Mouse (Mus musculus): ENCODE results near the gene Ucp1.
"Not testable (repeated sequence)": the region's sequence is repeated elsewhere in the genome, so short reads cannot be mapped to it uniquely, and the experiment has no call there.

The Ucp1 gene

GRCm38 (mm10) chr8:83290176-83290575 lies at the start of gene Ucp1:
Ucp1 (plus strand) TSS chr8:83290352.
- peak; percentile 30 for DNase-seq

GRCm38 (mm10) chr8:83244151-83244550 lies 46.0 kb upstream of the Ucp1 start:
- DNase-seq = no peak

GRCm38 (mm10) chr8:83250858-83251257 lies 39.3 kb upstream of the Ucp1 start:
- no peak for DNase-seq

GRCm38 (mm10) chr8:83251362-83252246 lies 38.5 kb upstream of the Ucp1 start:
- DNase-seq = no peak

- no peak for DNase-seq
These were observed 37.4 kb upstream of the Ucp1 start for GRCm38 (mm10) chr8:83252791-83253190.

GRCm38 (mm10) chr8:83257631-83258030 lies 32.5 kb upstream of the Ucp1 start:
- DNase-seq = no peak

GRCm38 (mm10) chr8:83260418-83261215 lies 29.5 kb upstream of the Ucp1 start:
- DNase-seq = peak; percentile 65

GRCm38 (mm10) chr8:83271172-83271571 lies 19.0 kb upstream of the Ucp1 start:
- no peak for DNase-seq

- no peak for DNase-seq
These were observed 17.7 kb upstream of the Ucp1 start for GRCm38 (mm10) chr8:83272464-83272863.

GRCm38 (mm10) chr8:83274470-83274869 lies 15.7 kb upstream of the Ucp1 start:
- DNase-seq = no peak

GRCm38 (mm10) chr8:83278431-83278830 lies 11.7 kb upstream of the Ucp1 start:
- no peak for DNase-seq

- no peak for DNase-seq
These were observed 4.8 kb upstream of the Ucp1 start for GRCm38 (mm10) chr8:83285391-83285790.

- DNase-seq = no peak
These were observed 7.2 kb downstream of the Ucp1 start for GRCm38 (mm10) chr8:83297375-83297774.

- DNase-seq = no peak
These were observed 10.0 kb downstream of the Ucp1 start for GRCm38 (mm10) chr8:83300135-83300534.

- no peak for DNase-seq
These were observed 14.8 kb downstream of the Ucp1 start for GRCm38 (mm10) chr8:83304946-83305345.

- DNase-seq = no peak
These were observed 19.7 kb downstream of the Ucp1 start for GRCm38 (mm10) chr8:83309836-83310235.

- DNase-seq = not testable (repeated sequence)
These were observed 24.9 kb downstream of the Ucp1 start for GRCm38 (mm10) chr8:83315084-83315483.

GRCm38 (mm10) chr8:83315691-83316090 lies 25.5 kb downstream of the Ucp1 start:
- DNase-seq = no peak

- no peak for DNase-seq
These were observed 30.4 kb downstream of the Ucp1 start for GRCm38 (mm10) chr8:83320543-83320942.

GRCm38 (mm10) chr8:83322374-83322773 lies 32.2 kb downstream of the Ucp1 start:
- no peak for DNase-seq

GRCm38 (mm10) chr8:83323056-83323455 lies 32.9 kb downstream of the Ucp1 start:
- no peak for DNase-seq

- DNase-seq = no peak
These were observed 37.7 kb downstream of the Ucp1 start for GRCm38 (mm10) chr8:83327889-83328288.

GRCm38 (mm10) chr8:83331567-83331898 lies 41.4 kb downstream of the Ucp1 start:
- peak; percentile 33 for DNase-seq

All from kidney, postnatal 10 days (tissue).